Mouse (Mus musculus) embryonic facial prominence, embryonic 13.5 days (tissue): ENCODE results near the gene Ptbp3. TPM values are rescaled to one million over a fixed set of nuclear protein-coding genes. Genes with fewer than 3 reads are reported as not detected.

Experiments used
- ATAC-seq: fragments of 200-750 bp; cut with Nextera tagmentation; 2 replicates; pipeline ENCODE4 v1.8.0; 2017; ENCODE audit warnings: low read depth; ENCODE audit not compliant: insufficient number of reproducible peaks, insufficient read depth, low FRiP score, low TSS enrichment
- H3K27ac ChIP-seq: fragments of 300-500 bp; sonication (generic); 2 replicates; pipeline ENCODE4 v1.5.1; 2015; ENCODE audit warnings: moderate library complexity, mild to moderate bottlenecking, inconsistent platforms
- H3K27me3 ChIP-seq: fragments of 300-500 bp; sonication (generic); 2 replicates; pipeline ENCODE4 v1.6.1; 2015; ENCODE audit warnings: mild to moderate bottlenecking, inconsistent platforms
- H3K36me3 ChIP-seq: fragments of 300-500 bp; sonication (generic); 2 replicates; pipeline ENCODE4 v1.6.1; 2015; ENCODE audit warnings: mild to moderate bottlenecking, inconsistent platforms
- H3K4me1 ChIP-seq: fragments of 300-500 bp; sonication (generic); 2 replicates; pipeline ENCODE4 v1.6.1; 2015; ENCODE audit warnings: inconsistent platforms
- H3K4me2 ChIP-seq: fragments of 300-500 bp; sonication (generic); 2 replicates; pipeline ENCODE4 v1.6.1; 2015; ENCODE audit warnings: moderate library complexity, mild to moderate bottlenecking, inconsistent platforms
- H3K4me3 ChIP-seq: fragments of 300-500 bp; sonication (generic); 2 replicates; pipeline ENCODE4 v1.5.1; 2015; ENCODE audit warnings: mild to moderate bottlenecking, inconsistent platforms
- H3K9ac ChIP-seq: fragments of 300-500 bp; sonication (generic); 2 replicates; pipeline ENCODE4 v1.6.1; 2015; ENCODE audit warnings: mild to moderate bottlenecking, inconsistent platforms
- H3K9me3 ChIP-seq: fragments of 300-500 bp; sonication (generic); 2 replicates; pipeline ENCODE4 v1.6.1; 2016; ENCODE audit warnings: inconsistent platforms
- WGBS: fragments of 180-500 bp; shearing (Covaris S2); methylation state at CpG from one replicate; pipeline ENCODE4 v1.1.7; 2015; ENCODE audit warnings: mixed read lengths; 5-methylcytosine and 5-hydroxymethylcytosine counted together
- polyA plus RNA-seq: library from polyadenylated mRNA; unstranded; fragments of >200 nt; fragmentation: Nextera tagmentation; extraction: Ambion mirVana; gene quantifications from 2 replicates; pipeline ENCODE4 v1.2.1, GENCODE M21; 2015

Gene Ptbp3
- polyA plus RNA-seq, 1 experiment from 2014 or later, result 38.1 TPM

DNA sequence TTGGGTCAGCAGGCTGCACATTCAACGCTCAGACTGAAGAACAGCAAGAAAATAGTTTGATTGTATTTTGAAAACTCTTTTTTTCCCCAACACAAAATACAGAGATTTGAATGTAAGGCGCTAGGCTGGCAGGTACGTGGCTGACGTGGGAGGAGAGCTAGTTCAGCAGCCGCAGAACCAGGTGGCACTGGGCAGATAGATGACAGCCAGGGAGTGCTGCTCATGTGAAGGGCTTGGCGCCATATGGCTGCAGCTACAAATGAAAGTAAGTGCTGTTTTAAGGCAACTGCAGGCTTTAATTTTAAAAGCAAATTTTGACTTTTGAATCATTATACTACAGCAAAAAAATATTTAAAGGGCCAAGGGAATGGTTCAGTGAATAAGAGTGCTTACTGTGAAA, 86.7 kb downstream of the Ptbp3 start:
- Histone ChIP-seq H3K4me2 (no peak overlapping the region), H3K9ac (no peak overlapping the region), H3K27ac (no peak overlapping the region), H3K4me3 (no peak overlapping the region), H3K4me1 (peaks cover 8% of the 10 kb centered on the region), H3K9me3 (no peaks in the 10 kb centered on the region), H3K36me3 (no peaks in the 10 kb centered on the region), H3K27me3 (no peaks in the 10 kb centered on the region)
- no peak for ATAC-seq
- WGBS, result 82% methylated on average over 6 of the region's 6 CpGs

DNA sequence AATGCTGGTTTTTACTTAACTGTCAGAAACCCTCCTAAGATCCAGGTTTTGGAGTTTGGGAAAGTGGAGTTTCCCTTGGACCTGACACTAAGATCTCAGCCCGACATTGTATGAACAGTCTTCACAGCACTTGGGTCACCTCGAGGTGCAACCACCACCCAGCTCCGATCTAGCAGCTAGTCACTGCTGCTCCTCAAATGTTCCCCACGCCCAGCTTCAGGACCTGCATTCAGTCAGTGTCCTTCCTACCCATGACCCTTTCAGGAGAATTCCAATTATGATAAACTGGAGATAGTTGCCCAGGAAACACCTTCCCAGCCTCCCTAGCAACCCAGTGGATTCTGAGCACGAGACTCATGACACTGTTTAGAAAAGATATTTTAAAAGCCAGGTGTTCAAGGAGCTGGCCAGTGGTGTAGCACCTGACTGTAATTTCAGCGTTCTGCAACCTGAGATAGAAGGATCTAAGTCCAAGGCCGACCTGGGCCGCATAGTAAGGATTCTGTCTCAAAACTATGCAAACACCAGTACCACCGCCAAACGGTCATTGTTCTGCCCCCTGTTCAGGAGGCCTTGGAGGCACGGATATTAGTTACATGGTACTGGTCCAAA, 87.9 kb downstream of the Ptbp3 start:
- H3K4me1 ChIP-seq, result peaks cover 8% of the 10 kb centered on the region
- WGBS, result 83% methylated on average over 11 of the region's 11 CpGs
- H3K4me3 ChIP-seq, result no peak overlapping the region
- H3K9ac ChIP-seq, result no peak overlapping the region
- no peak overlapping the region for H3K4me2 ChIP-seq
- no peak overlapping the region for H3K27ac ChIP-seq
- H3K27me3 ChIP-seq, result no peaks in the 10 kb centered on the region
- no peaks in the 10 kb centered on the region for H3K9me3 ChIP-seq
- no peaks in the 10 kb centered on the region for H3K36me3 ChIP-seq
- ATAC-seq, result no peak

DNA sequence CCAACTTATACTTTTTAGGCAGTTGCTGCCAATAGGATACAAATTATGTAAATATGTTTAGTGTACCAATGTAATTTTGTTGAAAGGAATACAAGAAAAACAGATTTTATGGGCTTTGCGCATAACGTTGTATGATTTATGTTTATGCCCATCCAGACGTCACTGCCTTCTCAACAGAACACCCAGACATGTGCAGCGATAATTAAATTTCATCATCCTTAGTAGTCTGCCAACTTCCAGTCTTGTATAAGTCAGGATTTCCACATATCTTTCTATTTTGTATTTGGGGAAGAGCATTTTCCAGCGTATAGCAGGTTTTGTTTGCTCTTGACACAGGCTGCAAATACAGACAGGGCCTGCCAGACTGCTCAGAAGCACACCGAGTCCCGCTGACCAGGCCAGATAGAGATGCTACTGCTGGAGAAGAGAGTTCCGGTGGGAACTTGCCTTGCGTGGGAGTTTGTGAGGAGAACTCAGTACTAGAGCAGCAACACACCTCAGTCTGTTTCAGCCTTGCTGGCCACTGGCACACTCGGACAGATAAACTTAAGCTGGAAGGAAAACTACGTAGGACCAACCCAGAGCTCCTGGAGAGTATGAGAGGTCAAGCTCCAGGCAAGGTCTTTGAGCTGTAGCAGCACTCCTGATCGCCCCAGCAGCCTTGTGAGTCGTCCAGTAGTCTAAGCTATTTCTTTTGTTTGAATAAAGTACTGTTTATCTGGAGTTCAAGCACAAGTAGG, 89.8 kb downstream of the Ptbp3 start:
- Histone ChIP-seq H3K27ac (no peak overlapping the region), H3K4me1 (peaks cover 8% of the 10 kb centered on the region), H3K9me3 (no peaks in the 10 kb centered on the region), H3K27me3 (no peaks in the 10 kb centered on the region), H3K36me3 (no peaks in the 10 kb centered on the region), H3K9ac (no peak overlapping the region), H3K4me3 (no peak overlapping the region), H3K4me2 (no peak overlapping the region)
- 78% methylated on average over 13 of the region's 13 CpGs for WGBS
- ATAC-seq, result no peak

DNA sequence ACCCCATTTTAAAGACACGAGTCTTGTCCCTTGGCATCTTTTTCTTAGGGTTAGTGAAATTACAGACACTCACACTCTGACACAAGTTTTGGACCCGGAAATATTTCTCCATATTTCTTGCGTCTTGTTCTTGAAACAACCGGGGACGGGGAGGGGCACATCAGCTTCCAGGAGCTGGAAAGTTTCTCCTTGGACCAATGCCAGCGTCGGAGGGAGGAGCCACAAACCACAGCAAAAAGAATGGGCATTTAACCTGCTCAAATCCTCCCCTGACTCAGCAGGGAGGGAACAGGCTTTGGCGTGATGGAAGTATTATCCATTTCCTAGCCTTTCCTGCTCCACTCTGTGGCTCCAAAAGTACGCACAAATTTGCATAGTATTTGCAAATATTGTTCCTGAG, 91.2 kb downstream of the Ptbp3 start:
- Histone ChIP-seq H3K27me3 (no peaks in the 10 kb centered on the region), H3K4me2 (peak overlapping the region; percentile 12; the same call in 1 of the 2 replicates), H3K4me1 (peaks cover 8% of the 10 kb centered on the region), H3K36me3 (no peaks in the 10 kb centered on the region), H3K9me3 (no peaks in the 10 kb centered on the region), H3K27ac (no peak overlapping the region), H3K9ac (no peak overlapping the region), H3K4me3 (no peak overlapping the region)
- no peak for ATAC-seq
- WGBS, result 26% methylated on average over 9 of the region's 9 CpGs

DNA sequence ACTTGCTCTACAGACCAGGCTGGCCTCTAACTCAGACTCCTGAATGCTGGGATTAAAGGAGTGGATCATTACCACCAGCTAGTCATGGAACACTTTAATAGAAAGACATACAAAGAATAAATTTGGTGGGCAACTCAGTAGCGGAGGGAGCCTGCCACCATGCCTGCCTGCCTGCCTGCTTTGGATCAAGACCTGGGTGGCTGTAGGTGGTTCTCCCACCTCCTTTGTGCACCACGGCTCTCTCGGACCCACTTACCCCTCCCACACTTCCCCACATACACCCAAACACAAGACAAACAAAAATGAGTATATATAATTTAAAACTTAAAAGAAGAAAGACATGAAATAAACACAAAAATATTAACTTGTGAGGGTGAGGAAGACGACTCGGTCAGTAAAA, 92.1 kb downstream of the Ptbp3 start:
- no peak overlapping the region for H3K9ac ChIP-seq
- no peak for ATAC-seq
- H3K4me1 ChIP-seq, result peaks cover 8% of the 10 kb centered on the region
- H3K27me3 ChIP-seq, result no peaks in the 10 kb centered on the region
- H3K4me3 ChIP-seq, result no peak overlapping the region
- no peak overlapping the region for H3K4me2 ChIP-seq
- H3K27ac ChIP-seq, result no peak overlapping the region
- H3K9me3 ChIP-seq, result no peaks in the 10 kb centered on the region
- H3K36me3 ChIP-seq, result no peaks in the 10 kb centered on the region
- WGBS, result 91% methylated on average over 5 of the region's 5 CpGs

DNA sequence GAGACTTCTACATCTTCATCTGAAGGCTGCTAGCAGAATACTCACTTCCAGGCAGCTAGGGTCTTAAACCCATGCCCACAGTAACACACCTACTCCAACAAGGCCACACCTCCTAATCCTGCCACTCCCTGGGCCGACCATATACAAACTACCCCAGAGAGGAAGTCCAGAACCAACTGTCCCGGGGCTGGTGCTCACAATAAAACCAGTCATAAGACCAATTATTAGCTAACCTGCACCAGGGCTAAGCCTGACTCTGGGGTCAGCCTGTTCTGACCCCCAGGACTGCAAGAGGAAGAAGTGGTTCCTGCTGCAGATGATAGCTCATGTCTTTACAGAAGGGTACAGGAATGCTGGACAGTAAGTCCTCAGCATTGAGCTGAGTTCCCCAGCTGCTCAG, 93.7 kb downstream of the Ptbp3 start:
- no peaks in the 10 kb centered on the region for H3K9me3 ChIP-seq
- no peak overlapping the region for H3K9ac ChIP-seq
- H3K4me2 ChIP-seq, result no peak overlapping the region
- H3K4me3 ChIP-seq, result no peak overlapping the region
- H3K36me3 ChIP-seq, result no peaks in the 10 kb centered on the region
- no peak overlapping the region for H3K27ac ChIP-seq
- peaks cover 4% of the 10 kb centered on the region for H3K4me1 ChIP-seq
- ATAC-seq, result no peak
- no peaks in the 10 kb centered on the region for H3K27me3 ChIP-seq
- WGBS, result 26% methylated on average over 2 of the region's 2 CpGs

DNA sequence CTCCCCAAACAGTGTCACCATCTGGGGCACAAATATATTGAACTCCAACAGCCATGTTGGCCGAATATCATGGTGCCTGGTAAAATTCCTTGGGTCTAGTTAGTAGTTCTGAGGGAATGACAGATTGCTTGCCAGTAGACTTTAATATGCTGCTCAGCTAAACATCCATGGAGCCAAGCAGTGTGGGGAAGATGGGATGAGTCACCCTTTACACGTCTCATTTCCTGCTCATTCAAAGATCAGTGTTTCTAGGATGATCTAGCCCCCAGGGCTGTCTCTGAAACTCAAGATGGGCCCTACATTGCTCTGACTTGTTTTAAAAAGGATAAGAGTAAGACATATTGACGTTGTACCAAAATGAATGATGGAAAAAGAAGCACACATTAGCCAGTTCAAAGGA, 95.1 kb downstream of the Ptbp3 start:
- H3K27ac ChIP-seq, result no peak overlapping the region
- no peaks in the 10 kb centered on the region for H3K9me3 ChIP-seq
- no peak overlapping the region for H3K9ac ChIP-seq
- no peak for ATAC-seq
- no peak overlapping the region for H3K4me2 ChIP-seq
- H3K27me3 ChIP-seq, result no peaks in the 10 kb centered on the region
- 48% methylated on average over 3 of the region's 3 CpGs for WGBS
- no peaks in the 10 kb centered on the region; the same call in 1 of the 2 replicates for H3K4me1 ChIP-seq
- no peaks in the 10 kb centered on the region for H3K36me3 ChIP-seq
- no peak overlapping the region for H3K4me3 ChIP-seq

DNA sequence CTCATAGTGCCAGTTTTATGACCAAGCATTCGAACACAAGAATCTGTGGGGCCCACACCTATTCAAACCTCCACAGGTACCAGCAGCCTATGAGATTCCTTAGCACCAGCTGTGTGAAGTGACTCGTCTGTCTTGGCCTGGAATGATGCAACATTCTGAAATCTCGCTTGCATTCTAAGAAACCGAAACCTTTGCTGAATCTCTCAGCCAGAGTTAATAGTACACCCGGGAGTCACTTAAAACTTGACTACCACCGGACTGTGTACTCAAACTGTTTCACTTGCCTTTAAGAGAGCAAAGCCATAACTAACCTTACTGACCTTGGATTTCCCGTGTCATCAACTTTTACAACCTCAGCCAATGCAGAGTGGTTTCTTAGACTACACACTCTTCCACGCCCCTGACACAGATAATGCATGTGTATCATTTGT, 96.6 kb downstream of the Ptbp3 start:
- ATAC-seq, result no peak
- no peaks in the 10 kb centered on the region for H3K27me3 ChIP-seq
- no peak overlapping the region for H3K9ac ChIP-seq
- no peak overlapping the region for H3K4me2 ChIP-seq
- 81% methylated on average over 8 of the region's 8 CpGs for WGBS
- no peak overlapping the region for H3K27ac ChIP-seq
- H3K36me3 ChIP-seq, result no peaks in the 10 kb centered on the region
- no peaks in the 10 kb centered on the region for H3K9me3 ChIP-seq
- no peak overlapping the region for H3K4me3 ChIP-seq
- no peaks in the 10 kb centered on the region; the same call in 1 of the 2 replicates for H3K4me1 ChIP-seq

DNA sequence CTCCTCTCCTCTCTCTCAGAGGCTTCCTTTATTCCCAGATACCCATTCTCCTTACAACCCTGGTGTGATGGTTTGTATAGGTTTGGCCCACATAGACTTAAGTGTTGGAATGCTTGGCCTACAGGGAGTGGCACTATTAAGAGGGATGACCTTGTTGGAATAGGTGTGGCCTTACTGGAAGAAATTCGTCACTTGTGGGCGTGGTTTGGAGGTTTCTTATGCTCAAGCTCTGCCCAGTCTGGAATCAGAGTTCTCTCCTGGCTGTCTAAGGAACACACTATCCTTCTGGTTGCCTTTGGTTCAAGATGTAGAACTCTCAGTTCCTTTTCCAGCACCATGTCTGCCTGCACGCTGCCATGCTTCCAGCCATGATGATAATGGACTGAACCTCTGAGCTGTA, 98.3 kb downstream of the Ptbp3 start:
- Histone ChIP-seq H3K9ac (no peak overlapping the region), H3K27ac (no peak overlapping the region), H3K36me3 (no peaks in the 10 kb centered on the region), H3K4me2 (no peak overlapping the region), H3K4me1 (no peaks in the 10 kb centered on the region), H3K4me3 (no peak overlapping the region), H3K9me3 (no peaks in the 10 kb centered on the region), H3K27me3 (no peaks in the 10 kb centered on the region)
- ATAC-seq, result no peak
- 84% methylated on average over 3 of the region's 3 CpGs for WGBS

DNA sequence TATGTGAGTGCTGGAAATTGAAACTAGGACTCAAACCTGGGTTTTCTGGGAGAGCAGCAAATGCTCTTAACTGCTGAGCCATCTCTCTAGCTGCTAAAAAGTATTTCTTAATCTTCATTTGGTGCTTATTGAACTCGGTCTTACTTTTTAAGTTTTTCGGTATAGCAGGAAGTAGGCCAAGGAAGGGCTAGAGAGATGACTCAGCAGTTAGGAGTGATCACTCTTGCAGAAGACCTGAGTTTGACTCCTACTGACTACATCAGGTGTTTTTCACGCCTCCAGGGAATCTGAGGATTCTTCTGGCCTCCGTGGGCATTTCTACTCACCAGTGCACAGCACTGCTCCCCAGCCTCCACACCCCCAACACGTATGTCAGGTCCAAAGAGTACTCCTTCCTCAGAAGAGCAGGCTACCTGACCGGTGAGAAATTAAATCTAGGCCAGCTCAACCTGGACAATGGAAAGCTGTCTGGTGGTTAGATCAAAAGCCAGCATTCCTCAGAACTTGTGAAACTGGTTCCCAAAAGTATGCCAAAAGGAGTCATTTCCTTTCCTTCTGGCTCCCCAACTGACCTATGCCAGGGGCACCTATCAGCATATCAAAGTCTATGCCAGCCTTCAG, 98.8 kb downstream of the Ptbp3 start:
- ATAC-seq, result no peak
- Histone ChIP-seq H3K4me2 (no peak overlapping the region), H3K9me3 (no peaks in the 10 kb centered on the region), H3K27me3 (no peaks in the 10 kb centered on the region), H3K4me3 (no peak overlapping the region), H3K27ac (no peak overlapping the region), H3K9ac (no peak overlapping the region), H3K4me1 (no peaks in the 10 kb centered on the region), H3K36me3 (no peaks in the 10 kb centered on the region)
- WGBS, result 73% methylated on average over 6 of the region's 6 CpGs

DNA sequence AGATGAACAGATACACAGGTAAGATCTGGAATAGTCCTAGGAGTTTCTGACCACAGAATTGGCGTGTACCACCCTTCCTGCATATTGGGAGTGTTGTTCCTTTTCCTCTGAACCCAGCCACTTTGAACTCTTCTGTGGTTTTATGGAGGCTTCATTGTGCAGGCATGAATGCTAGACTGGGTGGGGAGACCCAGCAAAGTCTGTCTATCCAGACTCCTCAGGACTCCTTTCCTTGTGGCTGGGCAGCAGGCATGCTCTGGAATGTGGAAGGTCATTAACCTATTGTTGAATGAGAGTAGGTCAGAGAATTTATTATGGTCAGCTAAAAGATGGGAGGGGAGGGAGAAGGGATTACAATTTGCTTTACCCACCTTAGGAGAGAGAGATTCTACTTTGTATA, 101.9 kb downstream of the Ptbp3 start:
- Histone ChIP-seq H3K4me2 (no peak overlapping the region), H3K27me3 (no peaks in the 10 kb centered on the region), H3K9ac (no peak overlapping the region), H3K9me3 (no peaks in the 10 kb centered on the region), H3K4me1 (no peaks in the 10 kb centered on the region), H3K36me3 (no peaks in the 10 kb centered on the region), H3K27ac (no peak overlapping the region), H3K4me3 (no peak overlapping the region)
- WGBS, result 91% methylated on average over 1 of the region's 1 CpGs
- ATAC-seq, result no peak

DNA sequence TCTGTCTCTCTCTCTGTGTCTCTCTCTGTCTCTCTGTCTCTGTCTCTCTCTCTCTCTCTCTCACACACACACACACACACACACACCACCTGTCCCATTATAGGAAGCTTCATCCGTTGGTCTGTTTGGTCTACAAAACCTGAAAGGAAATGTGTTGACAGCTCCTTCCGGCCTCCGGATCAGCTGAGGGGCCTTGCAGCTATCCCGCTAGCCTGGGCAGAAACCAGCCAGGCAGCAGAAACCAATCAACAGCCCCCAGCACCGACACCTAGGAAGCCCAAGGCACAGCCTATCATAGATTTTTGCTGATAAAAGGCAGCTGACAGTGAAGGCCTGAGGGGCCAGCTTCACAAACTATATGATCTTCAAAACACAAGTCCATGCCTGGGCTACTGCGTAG, 103.6 kb downstream of the Ptbp3 start:
- no peak overlapping the region for H3K27ac ChIP-seq
- H3K9me3 ChIP-seq, result no peaks in the 10 kb centered on the region
- no peaks in the 10 kb centered on the region; the same call in 1 of the 2 replicates for H3K27me3 ChIP-seq
- no peaks in the 10 kb centered on the region for H3K36me3 ChIP-seq
- H3K9ac ChIP-seq, result no peak overlapping the region
- ATAC-seq, result no peak
- H3K4me3 ChIP-seq, result no peak overlapping the region
- WGBS, result 57% methylated on average over 6 of the region's 6 CpGs
- H3K4me2 ChIP-seq, result no peak overlapping the region
- H3K4me1 ChIP-seq, result no peaks in the 10 kb centered on the region
